Mouse (Mus musculus): ENCODE measurements at regions not wholly inside any gene's neighbourhood (a gene's known extent, or its start where the extent isn't known, plus 50 kb on each side); places are given as distances from the start of the nearest gene placed in this dataset.

GRCm38 (mm10) chr3:60138319-60138718 lies 56.6 kb downstream of the Sucnr1 start:
- DNase-seq (ENCODE audit: low spot score): no peak

GRCm38 (mm10) chr3:60159865-60160264 lies 78.2 kb downstream of the Sucnr1 start:
- DNase-seq (ENCODE audit: low spot score): no peak

- no peak for DNase-seq (ENCODE audit: low spot score)
Measured at GRCm38 (mm10) chr3:60167633-60168032, 86.0 kb downstream of the Sucnr1 start.

- no peak for DNase-seq (ENCODE audit: low spot score)
Measured at GRCm38 (mm10) chr3:60168135-60168926, 86.7 kb downstream of the Sucnr1 start.

GRCm38 (mm10) chr3:60169606-60170005 lies 87.9 kb downstream of the Sucnr1 start:
- DNase-seq (ENCODE audit: low spot score): no peak

- no peak for DNase-seq (ENCODE audit: low spot score)
Measured at GRCm38 (mm10) chr3:60184481-60184880, 102.8 kb downstream of the Sucnr1 start.

- no peak for DNase-seq (ENCODE audit: low spot score)
Measured at GRCm38 (mm10) chr3:60196031-60196430, 114.4 kb downstream of the Sucnr1 start.

GRCm38 (mm10) chr3:60207936-60208335 lies 126.3 kb downstream of the Sucnr1 start:
- DNase-seq (ENCODE audit: low spot score): no peak

- DNase-seq (ENCODE audit: low spot score): no peak
Measured at GRCm38 (mm10) chr3:60218938-60219337, 137.3 kb downstream of the Sucnr1 start.

- DNase-seq (ENCODE audit: low spot score): no peak
Measured at GRCm38 (mm10) chr3:60240664-60241063, 159.0 kb downstream of the Sucnr1 start.

GRCm38 (mm10) chr3:60266666-60267415 lies 185.2 kb downstream of the Sucnr1 start:
- DNase-seq (ENCODE audit: low spot score): no peak

GRCm38 (mm10) chr3:60267416-60268174 lies 185.9 kb downstream of the Sucnr1 start:
- no peak for DNase-seq (ENCODE audit: low spot score)

- DNase-seq (ENCODE audit: low spot score): no peak
Measured at GRCm38 (mm10) chr3:60270463-60270862, 188.8 kb downstream of the Sucnr1 start.

GRCm38 (mm10) chr3:60273744-60274143 lies 192.1 kb downstream of the Sucnr1 start:
- DNase-seq (ENCODE audit: low spot score): no peak

GRCm38 (mm10) chr3:60275249-60275838 lies 193.7 kb downstream of the Sucnr1 start:
- no peak for DNase-seq (ENCODE audit: low spot score)

GRCm38 (mm10) chr3:60277791-60278190 lies 194.8 kb upstream of the Mbnl1 start:
- DNase-seq (ENCODE audit: low spot score): no peak

- no peak for DNase-seq (ENCODE audit: low spot score)
Measured at GRCm38 (mm10) chr3:60281229-60281628, 191.4 kb upstream of the Mbnl1 start.

- no peak for DNase-seq (ENCODE audit: low spot score)
Measured at GRCm38 (mm10) chr3:60281959-60282495, 190.6 kb upstream of the Mbnl1 start.

- no peak for DNase-seq (ENCODE audit: low spot score)
Measured at GRCm38 (mm10) chr3:60292142-60292541, 180.5 kb upstream of the Mbnl1 start.

- no peak for DNase-seq (ENCODE audit: low spot score)
Measured at GRCm38 (mm10) chr3:60292940-60293339, 179.7 kb upstream of the Mbnl1 start.

- no peak for DNase-seq (ENCODE audit: low spot score)
Measured at GRCm38 (mm10) chr3:60305399-60305798, 167.2 kb upstream of the Mbnl1 start.

GRCm38 (mm10) chr3:60310402-60310801 lies 162.2 kb upstream of the Mbnl1 start:
- no peak for DNase-seq (ENCODE audit: low spot score)
